Mouse (Mus musculus): ENCODE data around the gene Ddx54.
A peak's percentile ranks its signal among the peaks of the same experiment; 100 is the strongest.

DNA sequence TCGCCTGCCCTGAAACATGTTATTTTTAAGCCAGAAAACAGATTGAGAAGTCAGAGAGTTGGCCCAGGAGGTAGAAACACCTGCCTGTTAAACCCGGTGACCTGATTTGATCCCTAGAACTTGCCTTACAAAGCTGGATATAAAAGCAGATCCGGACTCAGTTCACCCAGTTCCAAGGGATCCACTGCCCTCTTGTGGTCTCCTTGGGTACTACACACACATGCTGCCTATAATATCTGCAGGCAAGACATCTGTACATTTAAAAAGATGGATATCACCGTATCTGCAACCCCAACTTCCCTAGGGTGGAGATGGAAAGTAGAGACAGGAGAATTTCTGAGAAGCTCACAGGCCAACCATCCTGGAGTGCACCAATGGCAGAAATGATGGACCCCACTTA lies 3.4 kb downstream of the Ddx54 start:
- peak; percentile 26 for TF ChIP-seq CTCF (IDR thresholded peaks at IDR 0.05; ENCODE audit: low read depth, low read length)
- no peak for TF ChIP-seq POLR2A (IDR thresholded peaks at IDR 0.05; ENCODE audit: insufficient read depth, low read length)

Data from ES-Bruce4 (cell line).